Mouse (Mus musculus): ENCODE data around the gene Fbxo41.
A peak's percentile ranks its signal among the peaks of the same experiment; 100 is the strongest.

The Fbxo41 gene

DNA sequence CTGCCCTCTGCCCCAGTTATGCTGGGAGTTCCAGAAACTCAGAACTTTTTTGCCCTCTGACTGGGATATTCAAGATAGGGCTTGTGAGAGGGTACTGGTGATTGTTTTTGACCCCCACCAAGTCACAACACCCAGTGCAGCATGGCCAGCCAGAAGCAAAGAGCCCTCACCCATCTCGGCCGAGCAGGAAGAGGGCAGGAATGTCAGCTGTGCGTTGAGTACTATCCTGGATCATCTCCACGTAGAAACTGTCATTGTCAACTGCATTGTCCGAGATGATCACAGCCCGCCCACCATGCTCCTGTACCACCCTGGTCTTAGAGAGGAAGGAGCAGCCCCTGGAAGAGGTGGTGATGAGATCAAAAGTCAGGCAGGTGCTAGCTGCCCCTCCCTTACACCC, 55.4 kb downstream of the Fbxo41 start:
- no peak for DNase-seq (ENCODE audit: low spot score in 2 of 2)

DNA sequence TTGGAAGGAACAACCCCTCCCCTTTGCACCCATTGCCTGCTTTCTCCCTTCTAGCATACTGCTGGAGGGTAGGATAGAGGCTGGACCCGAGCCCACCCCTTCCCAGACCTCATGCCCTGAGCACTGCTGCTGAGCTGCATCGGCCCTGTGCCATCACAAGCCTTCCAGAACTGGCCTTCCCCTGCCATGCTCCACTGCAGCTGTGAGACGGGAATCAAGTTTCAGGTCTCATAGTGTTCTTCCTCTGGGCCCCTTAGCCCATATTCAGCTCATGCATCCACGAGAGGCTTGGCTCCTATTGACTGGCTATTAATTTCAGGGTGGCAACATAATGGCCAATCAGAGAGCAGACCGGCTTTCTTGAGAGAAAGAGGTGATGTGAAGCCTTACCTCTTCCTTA, 57.5 kb downstream of the Fbxo41 start:
- DNase-seq (ENCODE audit: low spot score in 2 of 2): no peak

DNA sequence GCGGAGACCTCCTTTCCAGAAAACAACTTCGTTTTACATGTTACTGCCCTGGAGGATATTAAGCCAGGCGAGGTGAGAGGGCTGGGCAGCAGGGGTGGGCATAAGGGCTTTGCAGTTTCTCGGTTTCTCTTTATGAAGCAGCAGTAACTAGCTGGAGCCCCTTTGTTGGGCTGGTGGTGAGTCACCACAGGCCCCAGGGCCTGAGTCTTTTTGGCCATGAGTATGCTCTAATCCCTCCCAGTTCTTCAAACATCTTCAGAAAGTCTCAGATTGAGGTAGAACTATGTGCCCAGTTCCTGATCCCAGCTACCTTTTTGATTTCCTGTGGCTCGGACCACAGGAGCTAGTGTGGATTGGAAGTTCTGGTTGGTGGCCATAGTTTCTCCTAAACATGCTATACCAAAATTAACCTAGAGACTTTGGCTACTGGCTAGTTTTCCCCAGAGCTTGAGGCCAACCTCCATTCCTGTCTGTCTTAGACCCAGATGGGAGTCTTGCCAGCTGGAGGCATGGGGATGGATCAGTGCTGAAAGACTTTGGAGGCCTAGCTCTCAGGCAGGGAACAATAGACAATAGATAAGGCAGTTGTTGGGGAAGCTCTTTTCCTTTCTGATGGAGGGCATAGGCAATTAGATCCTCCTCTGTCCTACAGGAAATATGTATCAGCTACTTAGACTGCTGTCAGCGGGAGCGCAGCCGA, 58.4 kb downstream of the Fbxo41 start:
- DNase-seq (ENCODE audit: low spot score in 2 of 2): no peak

DNA sequence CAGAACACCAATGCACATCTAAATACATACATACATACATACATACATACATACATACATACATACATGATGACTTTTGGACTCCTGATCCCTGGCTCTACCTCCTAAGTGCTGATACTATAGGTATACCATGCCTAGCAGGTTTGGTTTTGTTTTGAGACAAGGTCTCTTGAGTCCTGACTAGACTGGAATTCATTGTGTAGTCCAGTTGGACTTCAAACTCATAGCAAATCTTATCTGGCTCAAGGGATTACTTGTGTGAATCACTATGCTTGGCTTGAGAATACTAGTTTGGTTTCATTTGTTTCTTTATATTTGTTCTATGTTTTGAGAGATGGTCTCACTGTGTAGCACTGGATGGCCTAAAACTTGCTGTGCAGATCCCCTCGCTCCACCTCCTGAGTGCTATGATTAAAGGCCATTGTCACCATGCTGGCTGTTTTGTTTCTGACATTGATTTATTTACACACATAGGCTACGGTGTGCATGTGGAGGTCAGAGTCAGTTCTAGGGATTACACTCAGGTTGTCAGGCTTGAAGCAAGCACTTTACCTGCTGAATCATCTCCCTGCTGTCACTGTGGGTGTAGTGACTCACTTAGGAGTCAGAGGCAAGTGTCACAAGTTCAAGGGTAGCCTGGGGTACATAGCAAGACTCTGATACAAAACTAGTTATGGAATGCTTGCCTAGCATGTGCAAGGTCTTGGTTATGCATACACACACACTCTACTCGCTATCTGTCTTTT, 59.1 kb downstream of the Fbxo41 start:
- DNase-seq (ENCODE audit: low spot score in 2 of 2): no peak

DNA sequence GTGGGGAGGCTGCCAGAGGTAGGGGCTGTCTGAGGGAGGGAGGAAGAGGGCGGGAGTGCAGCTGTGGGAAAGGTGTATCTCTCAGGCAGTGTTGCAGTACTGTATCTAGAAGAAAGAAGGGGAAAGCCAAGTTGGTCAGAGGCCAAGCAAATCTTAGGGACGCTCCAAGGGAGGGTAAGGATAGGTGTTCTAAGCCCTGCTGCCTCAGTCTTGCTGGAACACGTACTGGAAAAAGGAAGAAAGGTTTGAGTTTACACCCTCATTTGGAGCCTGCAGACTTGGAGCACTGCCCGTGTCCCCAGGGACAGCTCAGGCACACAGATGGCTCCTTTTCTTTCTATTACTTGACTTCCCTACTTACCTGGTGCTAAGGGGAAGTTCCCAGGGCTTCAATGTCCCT, 61.7 kb downstream of the Fbxo41 start:
- no peak for DNase-seq (ENCODE audit: low spot score in 2 of 2)

- DNase-seq (ENCODE audit: low spot score in 2 of 2): no peak
These were observed 66.2 kb downstream of the Fbxo41 start for GRCm38 (mm10) chr6:85436631-85437030.

- DNase-seq (ENCODE audit: low spot score in 2 of 2): no peak
These were observed 66.6 kb downstream of the Fbxo41 start for GRCm38 (mm10) chr6:85436204-85436603.

DNA sequence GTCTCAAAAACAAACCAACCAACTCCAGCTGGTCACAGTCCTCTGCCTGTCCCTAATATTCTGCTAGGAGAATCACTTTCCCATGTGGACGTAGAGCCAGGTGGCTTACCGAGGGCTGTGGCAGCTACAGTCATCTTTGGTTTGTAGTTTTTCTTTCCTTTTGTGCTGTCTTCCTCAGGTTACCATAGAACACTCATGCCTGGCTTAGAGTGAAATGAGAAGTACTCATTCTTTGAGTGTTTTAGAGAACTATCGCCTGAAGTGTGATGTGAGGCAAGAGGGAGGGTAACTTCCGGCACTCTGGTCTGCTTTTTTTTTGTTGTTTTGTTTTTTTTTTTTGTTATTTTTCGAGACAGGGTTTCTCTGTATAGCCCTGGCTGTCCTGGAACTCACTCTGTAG, 68.9 kb downstream of the Fbxo41 start:
- DNase-seq (ENCODE audit: low spot score in 2 of 2): no peak

DNA sequence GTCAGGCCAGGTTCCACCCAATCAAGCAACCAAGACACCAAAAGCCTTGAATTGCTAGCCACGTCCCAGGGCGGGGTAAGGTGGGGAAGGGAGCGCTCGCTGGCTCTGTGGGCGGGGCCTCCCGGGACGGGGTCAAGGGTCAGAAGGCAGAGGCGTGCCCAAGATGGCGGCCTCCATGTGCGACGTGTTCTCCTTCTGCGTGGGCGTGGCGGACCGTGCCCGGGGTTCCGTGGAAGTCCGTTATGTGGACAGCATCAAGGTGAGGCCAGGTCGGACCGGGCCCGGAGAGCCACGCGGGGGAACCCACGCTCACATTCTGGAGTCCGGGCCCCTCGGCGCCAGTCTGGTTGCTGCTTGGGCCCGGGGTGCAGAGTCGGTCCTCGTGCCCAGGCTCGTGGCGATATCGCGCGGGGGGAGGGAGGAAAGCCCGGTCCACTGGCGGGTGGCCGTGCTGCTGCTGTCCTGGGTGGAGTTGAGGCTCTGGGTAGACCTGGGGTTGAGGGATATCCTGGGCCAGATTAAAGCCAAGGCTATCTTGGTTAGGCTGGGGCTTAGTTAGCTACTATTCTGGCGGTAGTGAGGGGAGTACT, 70.9 kb downstream of the Fbxo41 start, which contains the start of gene Smyd5:
TSS of gene Smyd5 (plus strand) at position 148 of the 590 bp plus-strand sequence.
- DNase-seq (ENCODE audit: low spot score in 2 of 2): peak; percentile 69 to 87

GRCm38 (mm10) chr6:85431274-85431841, 71.4 kb downstream of the Fbxo41 start:
- DNase-seq (ENCODE audit: low spot score in 2 of 2): no peak

DNA sequence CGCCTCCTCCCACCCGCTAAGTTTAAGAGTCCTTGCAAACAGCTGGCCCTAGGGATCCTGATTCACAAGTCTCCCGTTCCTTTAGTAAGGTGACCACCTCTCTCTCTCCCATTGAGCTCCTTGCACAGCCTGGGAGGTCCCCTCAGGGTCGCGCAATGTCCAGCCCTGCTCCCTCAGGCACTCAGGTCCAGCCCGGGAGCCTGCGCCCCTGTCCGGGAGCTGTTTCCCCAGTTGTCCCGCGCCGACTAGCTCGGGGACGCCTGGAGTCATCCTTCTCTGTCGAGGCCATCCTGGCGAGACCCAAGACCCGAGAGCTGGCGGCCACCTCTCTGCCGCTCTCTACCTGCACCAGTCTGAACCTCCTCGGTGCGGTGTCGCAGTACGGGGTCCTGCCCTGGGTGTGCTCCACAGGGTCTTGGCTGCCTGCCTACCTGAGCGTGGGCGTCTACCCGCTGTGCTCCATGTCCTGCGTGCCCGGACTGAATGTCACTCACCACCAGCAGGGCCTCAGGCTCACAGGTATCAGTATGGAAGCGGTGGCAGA, 78.9 kb downstream of the Fbxo41 start, which contains the start of gene Noto:
TSS of gene Noto (plus strand) at position 51 of the 544 bp plus-strand sequence.
- DNase-seq (ENCODE audit: low spot score in 2 of 2): no peak
